Mouse (Mus musculus) embryonic facial prominence, embryonic 10.5 days (tissue): ENCODE measurements around the gene Klhl2. TPM values are rescaled to one million over a fixed set of nuclear protein-coding genes. Genes with fewer than 3 reads are reported as not detected.
A peak's percentile ranks its signal among the peaks of the same experiment; 100 is the strongest.

ENCODE experiments used
- DNase-seq: peaks from one replicate; pipeline ENCODE4 v3.0.0-alpha.2; 2017; ENCODE audit warnings: low spot score
- H3K27ac ChIP-seq: fragments of 300-500 bp; sonication (generic); replicated peaks from 2 replicates; pipeline ENCODE4 v1.5.1; 2016; ENCODE audit warnings: mild to moderate bottlenecking
- H3K27me3 ChIP-seq: fragments of 300-500 bp; sonication (generic); replicated peaks from 2 replicates; pipeline ENCODE4 v1.6.1; 2016; ENCODE audit warnings: low read depth, mild to moderate bottlenecking; ENCODE audit not compliant: poor library complexity, severe bottlenecking
- H3K36me3 ChIP-seq: fragments of 300-500 bp; sonication (generic); replicated peaks from 2 replicates; pipeline ENCODE4 v1.6.1; 2016; ENCODE audit warnings: mild to moderate bottlenecking, moderate library complexity
- H3K4me1 ChIP-seq: fragments of 300-500 bp; sonication (generic); 2 replicates; pipeline ENCODE4 v1.6.1; 2016
- H3K4me3 ChIP-seq: fragments of 300-500 bp; sonication (generic); 2 replicates; pipeline ENCODE4 v1.5.1; 2016; ENCODE audit warnings: mild to moderate bottlenecking, moderate library complexity
- H3K9me3 ChIP-seq: fragments of 300-500 bp; sonication (generic); 2 replicates; pipeline ENCODE4 v1.6.1; 2016; ENCODE audit warnings: mild to moderate bottlenecking
- WGBS: fragments of 180-500 bp; shearing (Covaris S2); methylation state at CpG from one replicate; pipeline ENCODE4 v1.1.7; 2016; 5-methylcytosine and 5-hydroxymethylcytosine counted together
- polyA plus RNA-seq: library from polyadenylated mRNA; unstranded; fragments of >200 nt; fragmentation: Nextera tagmentation; extraction: Ambion mirVana; gene quantifications from 2 replicates; pipeline ENCODE4 v1.2.1, GENCODE M21; 2016

The Klhl2 gene
- polyA plus RNA-seq, 1 experiment from 2014 or later, result 10.5 TPM

GRCm38 (mm10) chr8:64746215-64747058, 103.4 kb downstream of the Klhl2 start:
- WGBS, result 90% methylated on average over 10 of the region's 10 CpGs
- no peak for DNase-seq
- no peaks in the 10 kb centered on the region for H3K4me1 ChIP-seq
- no peaks in the 10 kb centered on the region for H3K9me3 ChIP-seq
- no peak overlapping the region for H3K27ac ChIP-seq
- H3K4me3 ChIP-seq, result no peak overlapping the region
- H3K36me3 ChIP-seq, result peaks cover 32% of the 10 kb centered on the region
- H3K27me3 ChIP-seq, result no peaks in the 10 kb centered on the region

DNA sequence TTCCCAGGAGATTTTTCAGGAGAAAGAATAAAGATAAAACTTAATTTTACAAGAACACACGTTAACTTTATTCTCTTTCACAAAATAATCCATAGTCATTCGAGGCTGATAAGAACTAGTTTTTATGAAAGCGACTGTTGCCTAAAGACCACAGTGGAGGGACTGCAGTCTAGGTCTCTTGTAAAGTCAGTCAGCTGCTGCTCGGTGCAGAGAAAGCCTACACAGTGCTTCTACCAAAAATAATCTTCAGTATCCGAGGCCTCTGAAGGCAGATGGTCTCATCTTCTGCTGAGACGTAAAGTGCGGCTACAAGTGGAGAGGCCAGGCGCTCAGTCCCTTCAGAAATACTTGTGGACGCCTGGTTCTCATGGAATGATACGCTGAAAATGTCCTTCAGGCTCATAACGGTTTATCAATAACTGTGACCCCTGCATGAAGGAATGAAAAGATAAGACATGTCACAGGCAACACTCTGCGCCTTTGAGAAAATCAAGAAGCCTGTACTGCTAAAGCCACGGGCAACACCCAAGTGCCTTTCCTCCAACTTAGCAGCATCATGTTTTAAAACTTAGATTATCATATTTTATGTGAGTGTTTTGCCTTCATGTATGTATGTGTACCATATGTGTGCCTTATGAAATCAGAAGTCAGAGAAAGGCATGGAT, 109.1 kb downstream of the Klhl2 start:
- Histone ChIP-seq H3K27me3 (no peaks in the 10 kb centered on the region), H3K4me1 (no peaks in the 10 kb centered on the region; the same call in 1 of the 2 replicates), H3K9me3 (no peaks in the 10 kb centered on the region), H3K27ac (no peak overlapping the region), H3K36me3 (peaks cover 8% of the 10 kb centered on the region; the same call in 1 of the 2 replicates), H3K4me3 (no peak overlapping the region)
- DNase-seq, result no peak
- WGBS, result 93% methylated on average over 13 of the region's 13 CpGs

GRCm38 (mm10) chr8:64738916-64739315, 110.9 kb downstream of the Klhl2 start:
- no peaks in the 10 kb centered on the region for H3K27me3 ChIP-seq
- WGBS, result 92% methylated on average over 1 of the region's 1 CpGs
- no peak overlapping the region for H3K4me3 ChIP-seq
- H3K4me1 ChIP-seq, result peaks cover 9% of the 10 kb centered on the region
- no peak overlapping the region for H3K27ac ChIP-seq
- no peaks in the 10 kb centered on the region for H3K9me3 ChIP-seq
- peaks cover 8% of the 10 kb centered on the region; the same call in 1 of the 2 replicates for H3K36me3 ChIP-seq
- no peak for DNase-seq

DNA sequence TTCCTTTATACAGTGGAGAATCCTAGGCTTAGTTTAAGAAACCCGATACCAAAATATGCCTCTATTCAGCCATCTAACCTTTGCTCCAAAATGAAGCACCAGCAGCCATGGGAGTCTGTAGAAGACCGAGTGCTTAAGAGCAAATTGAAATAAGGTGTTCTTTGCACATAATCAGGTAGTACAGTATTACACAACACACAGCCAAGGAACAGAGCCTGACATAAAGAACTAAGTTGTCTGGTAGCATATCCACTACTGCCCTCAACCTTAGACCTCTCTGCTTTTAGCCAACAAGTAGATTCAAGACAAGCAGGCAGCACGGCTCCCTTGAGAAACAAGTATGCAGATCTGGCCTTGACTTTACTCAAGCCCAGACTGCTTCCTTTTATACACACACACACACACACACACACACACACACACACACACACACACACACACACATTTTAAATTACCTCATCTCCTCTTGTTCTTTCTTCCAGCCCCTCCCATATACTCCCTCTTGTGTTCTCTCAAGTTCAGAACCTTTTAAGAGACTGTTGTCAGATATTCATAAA, 113.0 kb downstream of the Klhl2 start:
- WGBS, result 77% methylated on average over 3 of the region's 3 CpGs
- H3K4me3 ChIP-seq, result no peak overlapping the region
- no peak for DNase-seq

GRCm38 (mm10) chr8:64735161-64735560, 114.7 kb downstream of the Klhl2 start:
- 88% methylated on average over 8 of the region's 8 CpGs for WGBS
- no peaks in the 10 kb centered on the region for H3K27me3 ChIP-seq
- peaks cover 19% of the 10 kb centered on the region for H3K4me1 ChIP-seq
- DNase-seq, result no peak
- H3K9me3 ChIP-seq, result no peaks in the 10 kb centered on the region
- H3K36me3 ChIP-seq, result peaks cover 11% of the 10 kb centered on the region
- no peak overlapping the region for H3K4me3 ChIP-seq
- H3K27ac ChIP-seq, result peak overlapping the region; percentile 63

More for the DNA sequence above, 113.0 kb downstream of the Klhl2 start:
- H3K27me3 ChIP-seq, result no peaks in the 10 kb centered on the region
- H3K4me1 ChIP-seq, result peaks cover 18% of the 10 kb centered on the region
- peaks cover 3% of the 10 kb centered on the region; the same call in 1 of the 2 replicates for H3K36me3 ChIP-seq
- H3K9me3 ChIP-seq, result no peaks in the 10 kb centered on the region
- H3K27ac ChIP-seq, result no peak overlapping the region

DNA sequence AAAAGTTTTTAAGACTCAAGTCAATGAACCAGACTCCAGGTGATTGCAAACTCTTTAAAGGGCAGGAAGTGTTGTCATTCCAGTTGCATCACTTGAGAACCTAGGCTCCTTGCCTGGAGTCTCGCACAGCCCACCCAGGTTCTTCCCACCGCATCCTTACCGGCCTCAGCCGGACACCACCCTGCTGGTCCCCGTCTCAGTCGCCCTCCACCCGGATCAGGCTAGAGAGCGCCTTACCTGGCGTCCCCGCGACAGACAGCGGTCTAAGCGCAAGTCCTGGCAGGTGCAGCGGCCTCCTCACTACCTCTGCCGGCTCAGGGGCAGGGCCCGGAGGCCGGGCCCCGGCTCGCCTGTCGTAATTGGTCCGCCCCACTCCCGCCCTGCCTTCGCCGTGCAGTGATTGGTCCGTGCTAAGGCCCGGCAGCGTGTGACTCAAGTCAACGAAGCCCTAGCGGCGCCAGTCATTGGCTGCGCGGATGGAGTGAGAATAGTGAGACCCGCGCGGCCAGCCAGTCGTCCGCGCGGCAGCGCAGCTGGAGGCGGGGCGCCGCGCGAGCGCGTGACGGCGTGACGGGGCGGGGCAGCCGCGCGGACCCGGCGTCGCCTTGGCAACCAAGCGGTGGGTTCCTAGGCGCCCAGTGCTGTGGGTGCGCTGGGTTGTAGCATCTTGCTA, 116.4 kb downstream of the Klhl2 start, which contains the start of gene Msmo1:
Msmo1 (minus strand) TSS at position 522 of the 673 bp plus-strand sequence.
- peak; percentile 98 for DNase-seq
- Histone ChIP-seq H3K36me3 (peaks cover 28% of the 10 kb centered on the region), H3K27ac (peak within 1 kb of the TSS; percentile 91), H3K4me3 (peak within 1 kb of the TSS; percentile 85), H3K9me3 (no peaks in the 10 kb centered on the region), H3K27me3 (no peaks in the 10 kb centered on the region), H3K4me1 (peaks cover 19% of the 10 kb centered on the region)
- under 1% methylated on average over 60 of the region's 60 CpGs for WGBS

DNA sequence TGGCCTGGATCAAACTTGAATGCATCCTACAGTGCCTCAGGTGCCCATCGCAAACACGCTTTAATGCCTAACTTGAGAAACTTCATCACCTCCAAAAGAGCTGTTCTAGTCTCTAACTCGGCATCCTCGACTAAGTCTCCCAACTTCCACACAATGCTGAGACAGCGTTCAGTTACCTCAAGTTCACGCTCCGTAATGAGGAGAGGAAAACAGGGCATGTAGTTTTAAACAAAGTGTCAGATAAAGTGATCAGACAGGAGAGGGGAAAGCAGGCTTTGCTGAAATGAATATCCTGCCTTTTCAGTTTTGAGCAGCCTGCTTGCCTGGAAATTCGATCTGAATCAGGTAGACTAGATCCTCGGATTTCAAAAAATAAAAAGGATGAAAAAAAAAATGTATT, 117.2 kb downstream of the Klhl2 start:
- no peak for DNase-seq
- H3K4me3 ChIP-seq, result peak overlapping the region; percentile 85
- WGBS, result 20% methylated on average over 9 of the region's 9 CpGs
- peaks cover 35% of the 10 kb centered on the region for H3K36me3 ChIP-seq
- H3K4me1 ChIP-seq, result peaks cover 19% of the 10 kb centered on the region
- no peaks in the 10 kb centered on the region for H3K27me3 ChIP-seq
- peak overlapping the region; percentile 91 for H3K27ac ChIP-seq
- H3K9me3 ChIP-seq, result no peaks in the 10 kb centered on the region

- peaks cover 80% of the 10 kb centered on the region for H3K36me3 ChIP-seq
Measured at GRCm38 (mm10) chr8:64728156-64728555, 121.7 kb downstream of the Klhl2 start.

GRCm38 (mm10) chr8:64726190-64726695, 123.6 kb downstream of the Klhl2 start:
- peaks cover 98% of the 10 kb centered on the region for H3K36me3 ChIP-seq
- no peaks in the 10 kb centered on the region for H3K27me3 ChIP-seq
- WGBS, result 88% methylated on average over 4 of the region's 4 CpGs
- no peak for DNase-seq
- H3K9me3 ChIP-seq, result no peaks in the 10 kb centered on the region
- H3K27ac ChIP-seq, result no peak overlapping the region
- H3K4me3 ChIP-seq, result no peak overlapping the region
- H3K4me1 ChIP-seq, result no peaks in the 10 kb centered on the region

More at GRCm38 (mm10) chr8:64728156-64728555, 121.7 kb downstream of the Klhl2 start:
- Histone ChIP-seq H3K27me3 (no peaks in the 10 kb centered on the region), H3K4me3 (no peak overlapping the region), H3K27ac (no peak overlapping the region), H3K4me1 (peaks cover 10% of the 10 kb centered on the region), H3K9me3 (no peaks in the 10 kb centered on the region)
- WGBS, result 93% methylated on average over 7 of the region's 7 CpGs
- no peak for DNase-seq

DNA sequence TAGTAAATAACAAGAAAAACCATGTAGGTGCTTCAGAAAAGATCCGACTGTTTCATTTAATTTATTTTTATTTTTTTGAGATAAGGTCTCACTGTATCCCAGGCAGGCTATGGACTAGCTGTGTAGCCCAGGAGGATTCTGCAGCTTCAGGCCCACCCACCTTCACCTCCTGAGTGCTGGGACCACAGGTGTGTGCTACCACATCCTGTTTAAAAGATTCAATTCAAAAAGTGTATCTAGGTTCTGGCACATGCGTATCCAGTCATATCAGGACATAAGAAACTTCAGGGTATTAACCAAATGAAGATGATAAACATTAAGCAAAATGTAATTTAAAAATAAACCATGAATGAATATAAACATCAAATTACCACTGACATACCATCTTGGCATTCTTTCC, 126.6 kb downstream of the Klhl2 start:
- H3K4me3 ChIP-seq, result no peak overlapping the region
- no peak overlapping the region for H3K27ac ChIP-seq
- peaks cover 99% of the 10 kb centered on the region for H3K36me3 ChIP-seq
- H3K4me1 ChIP-seq, result no peaks in the 10 kb centered on the region
- no peaks in the 10 kb centered on the region for H3K9me3 ChIP-seq
- 93% methylated on average over 2 of the region's 2 CpGs for WGBS
- H3K27me3 ChIP-seq, result no peaks in the 10 kb centered on the region
- DNase-seq, result no peak

GRCm38 (mm10) chr8:64717868-64718267, 131.9 kb downstream of the Klhl2 start:
- peaks cover 76% of the 10 kb centered on the region for H3K36me3 ChIP-seq
- no peak overlapping the region for H3K4me3 ChIP-seq
- H3K27me3 ChIP-seq, result no peaks in the 10 kb centered on the region
- WGBS, result 85% methylated on average over 7 of the region's 7 CpGs
- H3K4me1 ChIP-seq, result no peaks in the 10 kb centered on the region
- no peaks in the 10 kb centered on the region for H3K9me3 ChIP-seq
- no peak overlapping the region for H3K27ac ChIP-seq
- DNase-seq, result no peak

DNA sequence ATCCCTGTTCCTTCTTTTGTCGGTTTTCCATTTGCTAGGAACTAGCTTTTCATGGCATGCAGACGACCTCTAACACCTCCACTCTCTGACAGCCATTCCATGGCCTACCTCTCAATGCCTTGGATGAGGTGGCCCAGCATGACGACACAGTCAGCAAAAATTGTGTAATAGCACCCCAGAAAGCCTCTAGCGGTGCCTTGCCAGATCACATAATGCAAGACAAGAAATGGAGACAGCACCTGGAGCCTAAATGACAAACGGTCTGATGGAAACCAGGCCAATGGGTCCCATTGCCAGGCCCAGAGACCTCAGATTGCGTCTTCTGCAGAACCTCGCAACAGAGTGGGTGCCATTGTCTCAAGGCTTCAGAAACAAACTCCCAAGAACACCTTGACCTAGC, 137.3 kb downstream of the Klhl2 start:
- no peaks in the 10 kb centered on the region for H3K27me3 ChIP-seq
- WGBS, result 88% methylated on average over 7 of the region's 7 CpGs

More for the DNA sequence above, 137.3 kb downstream of the Klhl2 start:
- Histone ChIP-seq H3K9me3 (no peaks in the 10 kb centered on the region), H3K27ac (no peak overlapping the region), H3K4me1 (no peaks in the 10 kb centered on the region), H3K4me3 (no peak overlapping the region), H3K36me3 (peaks cover 23% of the 10 kb centered on the region)
- DNase-seq, result no peak
